Mouse (Mus musculus) activated CD4-positive, CD25-positive, alpha-beta regulatory T cell (primary cell): ENCODE data around the gene Ift88. TPM values are rescaled to one million over a fixed set of nuclear protein-coding genes. Genes with fewer than 3 reads are reported as not detected.

Source experiments
- polyA plus RNA-seq, 2 experiments: library from polyadenylated mRNA; unstranded; fragments of 100-300 nt; shearing (Covaris generic); gene quantifications; one replicate each; pipeline ENCODE4 v1.2.1; 2017

Gene Ift88
- polyA plus RNA-seq: 1 to 10 TPM; 1.7 to 2.1 TPM

GRCm38 (mm10) chr14:57423432-57424211 is at the start of gene Ift88:
Ift88 (plus strand) TSS chr14:57424062.

GRCm38 (mm10) chr14:57398065-57398757 is 25.7 kb upstream of the Ift88 start, which contains the start of gene Cryl1:
Cryl1 (minus strand) TSS chr14:57398529.

GRCm38 (mm10) chr14:57524671-57525387 is 101.0 kb downstream of the Ift88 start, which contains the start of gene Il17d:
Il17d (plus strand) TSS chr14:57524777.

Other genes starting within 250 kb of the Ift88 start
- gene Cryl1, start 25.5 kb upstream of the Ift88 start, polyA plus RNA-seq: 10 to 100 TPM; 23.6 to 28.6 TPM
- gene Il17d, start 100.7 kb downstream of the Ift88 start, polyA plus RNA-seq: under 1 TPM; 0.17 to 0.68 TPM
- 100 to 1,000 TPM; 105 to 120 TPM for gene Eef1akmt1, start 147.6 kb downstream of the Ift88 start, polyA plus RNA-seq
- gene Xpo4, start 241.4 kb downstream of the Ift88 start, polyA plus RNA-seq: 10 to 100 TPM; 35.7 to 42.9 TPM